Mouse (Mus musculus) embryonic facial prominence, embryonic 11.5 days (tissue): ENCODE measurements around the gene Dnajb3. TPM values are rescaled to one million over a fixed set of nuclear protein-coding genes. Genes with fewer than 3 reads are reported as not detected.
"Not testable (repeated sequence)": the region's sequence is repeated elsewhere in the genome, so short reads cannot be mapped to it uniquely, and the experiment has no call there.

Source experiments
- ATAC-seq: fragments of 200-750 bp; cut with Nextera tagmentation; replicated peaks from 2 replicates; pipeline ENCODE4 v1.8.0; 2017; ENCODE audit warnings: low read depth; ENCODE audit not compliant: insufficient number of reproducible peaks, low FRiP score, low TSS enrichment
- DNase-seq: peaks from one replicate; pipeline ENCODE4 v3.0.0-alpha.2; 2015; ENCODE audit warnings: low spot score
- H3K27ac ChIP-seq: fragments of 300-500 bp; sonication (generic); replicated peaks from 2 replicates; pipeline ENCODE4 v1.5.1; 2014; ENCODE audit warnings: mild to moderate bottlenecking, low read depth, low read length, control low read depth
- H3K27me3 ChIP-seq: fragments of 300-500 bp; sonication (generic); 2 replicates; pipeline ENCODE4 v1.6.1; 2014; ENCODE audit warnings: mild to moderate bottlenecking, low read length, moderate library complexity, mixed read lengths; ENCODE audit not compliant: control insufficient read depth, insufficient read depth
- H3K36me3 ChIP-seq: fragments of 300-500 bp; sonication (generic); replicated peaks from 2 replicates; pipeline ENCODE4 v1.6.1; 2014; ENCODE audit warnings: low read depth, mild to moderate bottlenecking, low read length, moderate library complexity, mixed read lengths; ENCODE audit not compliant: control insufficient read depth, insufficient read depth
- H3K4me1 ChIP-seq: fragments of 300-500 bp; sonication (generic); 2 replicates; pipeline ENCODE4 v1.6.1; 2014; ENCODE audit warnings: low read length, mixed read lengths; ENCODE audit not compliant: control insufficient read depth, insufficient read depth
- H3K4me2 ChIP-seq: fragments of 300-500 bp; sonication (generic); 2 replicates; pipeline ENCODE4 v1.6.1; 2014; ENCODE audit warnings: low read depth, mild to moderate bottlenecking, control low read depth, low read length, moderate library complexity
- H3K4me3 ChIP-seq: fragments of 300-500 bp; sonication (generic); 2 replicates; pipeline ENCODE4 v1.5.1; 2014; ENCODE audit warnings: low read depth, low read length, control low read depth
- H3K9ac ChIP-seq: fragments of 300-500 bp; sonication (generic); replicated peaks from 2 replicates; pipeline ENCODE4 v1.6.1; 2014; ENCODE audit warnings: mild to moderate bottlenecking, control low read depth, low read length
- H3K9me3 ChIP-seq: fragments of 300-500 bp; sonication (generic); replicated peaks from 2 replicates; pipeline ENCODE4 v1.6.1; 2016; ENCODE audit warnings: mild to moderate bottlenecking, low read length, inconsistent platforms, mixed read lengths; ENCODE audit not compliant: control insufficient read depth
- WGBS: fragments of 180-500 bp; shearing (Covaris S2); extraction: QIAGEN DNeasy Blood & Tissue Kit; methylation state at CpG from one replicate; pipeline ENCODE4 v1.1.7; 2014; 5-methylcytosine and 5-hydroxymethylcytosine counted together
- polyA plus RNA-seq: library from polyadenylated mRNA; unstranded; fragments of >200 nt; fragmentation: Nextera tagmentation; extraction: Ambion mirVana; gene quantifications from 2 replicates; pipeline ENCODE4 v1.2.1, GENCODE M21; 2014

Dnajb3 gene
- polyA plus RNA-seq, 1 experiment from 2014 or later = 16.3 TPM

DNA sequence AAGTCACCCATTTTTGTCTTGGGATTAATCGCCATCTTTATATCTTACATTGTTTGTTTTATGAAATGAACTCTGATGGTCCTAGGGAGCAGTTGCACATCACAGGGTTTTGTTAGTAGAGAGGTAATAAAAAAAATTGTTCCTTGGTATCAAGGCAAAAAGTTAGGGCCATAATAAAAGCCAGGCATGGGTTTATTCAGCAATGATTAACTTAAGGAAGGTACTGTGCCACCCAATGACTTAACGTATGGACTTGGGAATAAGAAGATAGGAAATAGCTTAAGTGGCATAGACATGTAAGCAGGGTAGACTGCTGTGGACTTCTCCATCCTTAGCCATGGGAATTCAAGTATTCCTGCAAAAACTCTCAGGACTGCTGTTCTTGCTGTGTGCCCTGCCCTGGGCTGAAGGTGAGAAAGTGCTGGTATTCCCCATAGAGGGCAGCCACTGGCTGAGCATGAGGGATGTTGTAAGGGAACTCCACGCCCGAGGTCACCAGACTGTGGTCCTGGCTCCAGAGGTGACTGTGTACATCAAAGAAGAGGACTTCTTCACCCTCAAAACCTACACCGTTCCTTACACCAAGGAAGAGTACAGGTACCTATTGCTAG is 19.2 kb downstream of the Dnajb3 start:
- H3K27ac ChIP-seq = no peak overlapping the region
- no peak for DNase-seq

DNA sequence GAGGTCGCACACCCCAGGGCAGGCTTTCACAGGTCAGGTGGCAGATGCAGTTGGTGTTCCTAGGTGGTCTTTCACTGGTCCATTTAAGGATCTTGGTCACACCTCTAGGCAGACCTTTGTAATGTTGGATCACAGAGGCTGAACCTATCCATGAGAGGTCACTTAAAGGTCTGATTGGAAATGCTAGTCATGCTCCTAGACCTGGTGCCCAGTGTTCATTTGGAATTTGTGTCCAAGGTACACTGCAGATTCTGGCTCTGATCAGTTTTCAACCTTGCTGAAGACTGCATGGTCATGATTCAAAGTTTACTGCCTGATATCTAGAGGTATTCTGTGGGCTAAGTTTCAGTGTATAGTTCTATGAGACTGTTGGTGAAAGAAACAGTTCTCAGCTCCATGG is 25.9 kb downstream of the Dnajb3 start:
- ATAC-seq = no peak
- WGBS = 69% methylated on average over 1 of the region's 1 CpGs
- no peak overlapping the region for H3K27ac ChIP-seq
- H3K9me3 ChIP-seq = no peaks in the 10 kb centered on the region
- no peak overlapping the region for H3K9ac ChIP-seq
- no peak overlapping the region for H3K4me3 ChIP-seq
- no peak for DNase-seq
- H3K27me3 ChIP-seq = no peaks in the 10 kb centered on the region
- H3K4me2 ChIP-seq = no peak overlapping the region
- no peaks in the 10 kb centered on the region for H3K4me1 ChIP-seq
- H3K36me3 ChIP-seq = no peaks in the 10 kb centered on the region

More for the DNA sequence above, 19.2 kb downstream of the Dnajb3 start:
- no peak overlapping the region for H3K9ac ChIP-seq
- H3K4me1 ChIP-seq = no peaks in the 10 kb centered on the region
- ATAC-seq = no peak
- H3K4me2 ChIP-seq = no peak overlapping the region
- H3K4me3 ChIP-seq = no peak overlapping the region
- 89% methylated on average over 5 of the region's 5 CpGs for WGBS
- no peaks in the 10 kb centered on the region for H3K36me3 ChIP-seq
- H3K9me3 ChIP-seq = no peaks in the 10 kb centered on the region
- H3K27me3 ChIP-seq = no peaks in the 10 kb centered on the region

DNA sequence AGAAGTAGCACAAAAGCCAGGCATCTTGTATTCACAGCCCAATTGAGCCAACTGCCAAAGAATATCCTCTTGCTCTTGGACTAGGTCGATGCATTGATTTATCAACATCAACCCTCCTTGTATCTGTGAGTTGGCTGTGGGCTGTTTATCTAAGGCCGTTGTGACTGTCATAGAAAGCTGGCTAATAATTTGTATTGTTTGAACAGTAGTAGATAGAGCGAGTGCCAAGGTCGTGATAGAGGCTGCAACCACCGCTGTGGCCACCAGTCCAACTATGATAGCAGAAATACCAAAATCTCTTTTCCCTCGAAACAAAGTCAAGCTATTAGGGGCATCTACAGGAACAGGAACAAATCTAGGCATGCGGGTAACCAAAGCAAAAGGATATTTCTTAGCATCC is 33.4 kb downstream of the Dnajb3 start:
- WGBS = 89% methylated on average over 5 of the region's 7 CpGs
- ATAC-seq, H3K9ac ChIP-seq: not testable (repeated sequence)

DNA sequence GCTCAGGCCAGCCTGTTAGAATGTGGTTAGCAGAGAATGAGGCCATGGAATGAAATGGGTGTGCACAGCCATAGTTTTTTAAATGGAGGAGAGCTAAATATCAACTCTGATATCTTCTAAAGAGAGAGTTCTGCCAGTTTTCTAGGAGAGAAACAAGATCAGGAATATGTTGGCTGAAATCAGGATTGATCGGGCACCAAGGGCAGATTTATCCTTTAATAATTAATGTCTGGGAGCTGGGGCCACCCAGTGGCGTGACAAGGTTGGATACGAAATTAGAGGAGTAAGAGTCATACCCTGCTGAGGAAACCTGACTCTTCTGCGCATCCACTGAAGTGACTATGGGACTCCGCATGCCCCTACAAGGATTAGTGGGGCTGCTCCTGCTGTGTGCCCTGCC is 39.9 kb downstream of the Dnajb3 start, which contains the start of gene Ugt1a5:
Gene Ugt1a5, plus strand, starts transcription at position 302 of the 400 bp plus-strand sequence.
- 73% methylated on average over 5 of the region's 5 CpGs for whole genome bisulfite sequencing
- ATAC-seq (no peak), DNase-seq (no peak)
- no peaks in the 10 kb centered on the region for H3K4me1 ChIP-seq
- no peaks in the 10 kb centered on the region for H3K27me3 ChIP-seq
- H3K4me2 ChIP-seq = no peak within 1 kb of the TSS
- no peak within 1 kb of the TSS for H3K9ac ChIP-seq
- H3K9me3 ChIP-seq = no peaks in the 10 kb centered on the region
- H3K36me3 ChIP-seq = no peaks in the 10 kb centered on the region
- no peak within 1 kb of the TSS for H3K4me3 ChIP-seq
- H3K27ac ChIP-seq = no peak within 1 kb of the TSS

More for the DNA sequence above, 33.4 kb downstream of the Dnajb3 start:
- not testable (repeated sequence) for H3K9me3 ChIP-seq, H3K4me3 ChIP-seq, H3K36me3 ChIP-seq, H3K4me2 ChIP-seq, H3K27me3 ChIP-seq, DNase-seq, H3K27ac ChIP-seq, H3K4me1 ChIP-seq

DNA sequence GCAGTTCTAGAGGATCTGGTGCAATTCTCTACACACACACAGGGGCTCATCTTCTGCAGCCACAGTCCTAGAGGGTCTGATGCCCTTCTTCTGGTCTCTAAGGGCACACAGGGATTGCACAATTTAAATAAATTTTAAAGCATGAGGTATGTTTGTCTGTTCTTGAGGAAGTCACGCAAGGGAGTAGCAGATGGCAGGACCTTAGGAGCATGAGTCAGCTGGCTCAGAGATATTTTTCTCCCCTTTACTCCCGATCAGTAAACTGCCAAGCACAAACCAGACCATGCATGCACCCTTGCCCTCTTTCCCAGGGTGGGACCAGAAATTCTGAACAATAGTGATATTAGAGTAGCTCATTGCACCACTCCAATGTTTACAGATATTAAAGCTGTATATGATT is 47.2 kb downstream of the Dnajb3 start:
- DNase-seq = no peak
- H3K9me3 ChIP-seq = no peaks in the 10 kb centered on the region
- no peaks in the 10 kb centered on the region for H3K27me3 ChIP-seq
- H3K27ac ChIP-seq = no peak overlapping the region
- 86% methylated on average over 2 of the region's 2 CpGs for WGBS
- H3K4me1 ChIP-seq = no peaks in the 10 kb centered on the region
- no peak overlapping the region for H3K4me2 ChIP-seq
- H3K4me3 ChIP-seq = no peak overlapping the region
- no peak for ATAC-seq
- no peaks in the 10 kb centered on the region for H3K36me3 ChIP-seq
- no peak overlapping the region for H3K9ac ChIP-seq

Other genes with a start within 250 kb of the Dnajb3 start
- gene Usp40, start 197.2 kb downstream of the Dnajb3 start, polyA plus RNA-seq = 34.6 and 36.6 TPM in 2 replicates
- not detected in 2 replicates for gene Ugt1a10, start 150.4 kb downstream of the Dnajb3 start, polyA plus RNA-seq
- not detected in 2 replicates for gene Ugt1a9, start 135.0 kb downstream of the Dnajb3 start, polyA plus RNA-seq
- not detected in 2 replicates for gene Ugt1a8, start 118.0 kb downstream of the Dnajb3 start, polyA plus RNA-seq
- gene Ugt1a7c, start 110.7 kb downstream of the Dnajb3 start, polyA plus RNA-seq = 0.77 and 0.84 TPM in 2 replicates
- gene Ugt1a6b, start 102.5 kb downstream of the Dnajb3 start, polyA plus RNA-seq = not detected in 2 replicates
- 0.48 and 0.56 TPM in 2 replicates for gene Ugt1a6a, start 71.0 kb downstream of the Dnajb3 start, polyA plus RNA-seq
- 0.13 TPM in 1 of 2 replicates, not detected in the other for gene Ugt1a5, start 39.8 kb downstream of the Dnajb3 start, polyA plus RNA-seq
- gene Ugt1a2, start 5.2 kb downstream of the Dnajb3 start, polyA plus RNA-seq = not detected in 2 replicates
- gene Ugt1a1, start 6.2 kb upstream of the Dnajb3 start, polyA plus RNA-seq = not detected in 2 replicates
- gene Mroh2a, start 21.2 kb upstream of the Dnajb3 start, polyA plus RNA-seq = 1.00 and 1.7 TPM in 2 replicates
- 139 and 152 TPM in 2 replicates for gene Hjurp, start 71.9 kb upstream of the Dnajb3 start, polyA plus RNA-seq
- gene Trpm8, start 71.9 kb upstream of the Dnajb3 start, polyA plus RNA-seq = not detected in 2 replicates
- gene Spp2, start 201.2 kb upstream of the Dnajb3 start, polyA plus RNA-seq = 0.63 TPM in 1 of 2 replicates, not detected in the other